Mouse (Mus musculus) thymus, adult 2 months (tissue): ENCODE measurements around the gene Omd.

ENCODE experiments used
- CTCF ChIP-seq: fragments of 200-500 bp; IDR thresholded peaks from 2 replicates; pipeline ENCODE4 v1.5.1; 2012; ENCODE audit warnings: mild to moderate bottlenecking, control low read depth, low read length, moderate library complexity, borderline replicate concordance; ENCODE audit not compliant: control insufficient read depth, poor library complexity, insufficient read depth; ENCODE audit errors: extremely low read depth
- POLR2A ChIP-seq: fragments of 200-500 bp; IDR thresholded peaks from 2 replicates; pipeline ENCODE4 v1.6.1; 2012; ENCODE audit warnings: mild to moderate bottlenecking, low read length, control low read depth, moderate library complexity; ENCODE audit not compliant: control insufficient read depth, poor library complexity, insufficient read depth; ENCODE audit errors: extremely low read depth

DNA sequence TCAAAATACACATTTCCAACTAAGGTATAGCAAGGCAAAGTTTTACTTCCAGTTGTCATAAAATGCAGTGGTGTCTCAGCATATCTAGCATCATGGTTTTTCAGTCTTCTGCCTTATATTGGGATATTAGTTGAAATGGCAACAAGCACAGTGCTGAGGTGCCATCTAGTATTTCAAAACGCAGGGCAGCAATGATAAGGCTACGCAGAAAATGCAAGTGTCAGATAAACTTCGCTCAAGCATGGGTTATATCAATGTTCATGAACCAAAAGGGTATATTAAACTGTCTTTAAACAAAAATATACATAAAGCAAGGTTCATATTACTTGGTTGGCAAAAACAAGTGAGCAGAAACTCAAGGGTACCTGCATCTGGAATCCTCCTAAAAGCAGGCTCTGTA lies 34.8 kb downstream of the Omd start:
- no peak for TF ChIP-seq POLR2A
- TF ChIP-seq CTCF = no peak
